Mouse (Mus musculus) lung, embryonic 15.5 days (tissue): ENCODE measurements around the gene Eif5. TPM values are rescaled to one million over a fixed set of nuclear protein-coding genes. Genes with fewer than 3 reads are reported as not detected.
"Not testable (repeated sequence)": the region's sequence is repeated elsewhere in the genome, so short reads cannot be mapped to it uniquely, and the experiment has no call there.

ENCODE experiments used
- ATAC-seq: fragments of 200-750 bp; cut with Nextera tagmentation; 2 replicates; pipeline ENCODE4 v1.8.0; 2017; ENCODE audit warnings: moderate number of reproducible peaks, borderline replicate concordance; ENCODE audit not compliant: low FRiP score, low TSS enrichment; ENCODE audit errors: extremely low read depth
- H3K27ac ChIP-seq: fragments of 300-500 bp; sonication (generic); 2 replicates; pipeline ENCODE4 v1.5.1; 2015; ENCODE audit warnings: moderate library complexity, mild to moderate bottlenecking, inconsistent platforms
- H3K27me3 ChIP-seq: fragments of 300-500 bp; sonication (generic); 2 replicates; pipeline ENCODE4 v1.6.1; 2015; ENCODE audit warnings: inconsistent platforms
- H3K36me3 ChIP-seq: fragments of 300-500 bp; sonication (generic); 2 replicates; pipeline ENCODE4 v1.6.1; 2015; ENCODE audit warnings: inconsistent platforms
- H3K4me1 ChIP-seq: fragments of 300-500 bp; sonication (generic); 2 replicates; pipeline ENCODE4 v1.6.1; 2015; ENCODE audit warnings: inconsistent platforms
- H3K4me2 ChIP-seq: fragments of 300-500 bp; sonication (generic); 2 replicates; pipeline ENCODE4 v1.6.1; 2015; ENCODE audit warnings: inconsistent platforms, mild to moderate bottlenecking, moderate library complexity
- H3K4me3 ChIP-seq: fragments of 300-500 bp; sonication (generic); 2 replicates; pipeline ENCODE4 v1.5.1; 2015; ENCODE audit warnings: mild to moderate bottlenecking, inconsistent platforms
- H3K9ac ChIP-seq: fragments of 300-500 bp; sonication (generic); 2 replicates; pipeline ENCODE4 v1.6.1; 2015; ENCODE audit warnings: inconsistent platforms
- H3K9me3 ChIP-seq: fragments of 300-500 bp; sonication (generic); 2 replicates; pipeline ENCODE4 v1.6.1; 2016; ENCODE audit warnings: inconsistent platforms
- WGBS: fragments of 180-500 bp; shearing (Covaris S2); methylation state at CpG from one replicate; pipeline ENCODE4 v1.1.7; 2015; 5-methylcytosine and 5-hydroxymethylcytosine counted together
- polyA plus RNA-seq: library from polyadenylated mRNA; unstranded; fragments of >200 nt; fragmentation: Nextera tagmentation; extraction: Ambion mirVana; gene quantifications from 2 replicates; pipeline ENCODE4 v1.2.1, GENCODE M21; 2015

Gene Eif5
- polyA plus RNA-seq, 1 experiment from 2014 or later = 471 TPM

- H3K4me2 ChIP-seq = no peak overlapping the region
- no peaks in the 10 kb centered on the region for H3K27me3 ChIP-seq
- H3K9ac ChIP-seq = no peak overlapping the region
- no peak for ATAC-seq
- H3K4me1 ChIP-seq = no peaks in the 10 kb centered on the region
- WGBS = 32% methylated on average over 1 of the region's 1 CpGs
- no peak overlapping the region for H3K27ac ChIP-seq
- no peaks in the 10 kb centered on the region for H3K9me3 ChIP-seq
- H3K4me3 ChIP-seq = no peak overlapping the region
- H3K36me3 ChIP-seq = peaks cover 20% of the 10 kb centered on the region
Measured at GRCm38 (mm10) chr12:111550679-111551078, 12.9 kb downstream of the Eif5 start.

DNA sequence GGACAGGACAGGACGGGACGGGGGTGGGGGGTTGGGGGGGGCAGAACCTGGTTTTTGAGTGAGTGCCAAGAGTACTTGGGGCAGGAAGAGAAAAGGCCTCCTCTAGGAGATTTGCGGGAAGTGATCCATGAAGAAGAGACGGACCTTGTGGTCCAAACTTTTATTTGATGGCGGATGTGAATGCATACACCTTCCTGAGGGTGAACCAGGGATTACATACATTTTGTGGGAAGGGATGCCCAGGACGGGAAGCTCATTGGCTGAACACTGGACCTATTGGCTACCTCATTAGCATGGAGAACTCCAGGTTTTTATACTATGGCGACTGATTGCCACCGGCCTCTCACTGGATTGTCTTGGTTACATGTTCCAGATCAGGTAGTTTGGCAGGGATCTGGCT lies 14.5 kb downstream of the Eif5 start:
- no peak for ATAC-seq
- WGBS = 67% methylated on average over 8 of the region's 8 CpGs
- Histone ChIP-seq H3K9me3 (no peaks in the 10 kb centered on the region), H3K4me3 (no peak overlapping the region), H3K27me3 (no peaks in the 10 kb centered on the region), H3K27ac (no peak overlapping the region), H3K4me2 (no peak overlapping the region), H3K9ac (no peak overlapping the region), H3K36me3 (peaks cover 12% of the 10 kb centered on the region), H3K4me1 (no peaks in the 10 kb centered on the region)

DNA sequence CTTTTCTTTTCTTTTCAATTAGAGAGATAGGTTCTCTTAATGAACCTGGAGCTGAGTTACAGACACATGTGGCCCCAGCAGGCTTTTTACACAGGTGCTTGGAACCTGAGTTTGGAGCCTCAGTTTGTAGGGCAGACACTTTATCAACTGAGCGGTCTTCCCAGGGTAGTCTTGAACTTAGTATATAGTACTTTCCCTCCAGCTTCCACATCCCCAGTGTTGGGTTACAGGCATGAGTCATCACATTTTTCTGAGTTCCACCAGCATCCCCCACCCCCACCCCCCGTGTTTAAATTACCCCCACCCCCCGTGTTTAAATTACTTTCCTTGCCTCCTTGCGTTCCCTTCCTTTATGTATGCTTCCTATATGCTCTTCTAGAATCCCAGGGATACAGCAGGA lies 17.5 kb downstream of the Eif5 start:
- 45% methylated on average over 4 of the region's 4 CpGs for WGBS
- Histone ChIP-seq H3K36me3 (no peaks in the 10 kb centered on the region), H3K9ac (no peak overlapping the region), H3K4me3 (no peak overlapping the region), H3K27ac (no peak overlapping the region), H3K4me1 (no peaks in the 10 kb centered on the region), H3K4me2 (no peak overlapping the region), H3K27me3 (no peaks in the 10 kb centered on the region), H3K9me3 (no peaks in the 10 kb centered on the region)
- no peak for ATAC-seq

GRCm38 (mm10) chr12:111555893-111556292 lies 18.1 kb downstream of the Eif5 start:
- not testable (repeated sequence) for H3K4me3 ChIP-seq, H3K9me3 ChIP-seq, H3K27me3 ChIP-seq, H3K27ac ChIP-seq, ATAC-seq, H3K4me1 ChIP-seq, H3K9ac ChIP-seq, H3K36me3 ChIP-seq, H3K4me2 ChIP-seq
- 78% methylated on average over 5 of the region's 5 CpGs for WGBS

- H3K9me3 ChIP-seq = no peaks in the 10 kb centered on the region
- H3K4me3 ChIP-seq = no peak overlapping the region
- H3K27ac ChIP-seq = no peak overlapping the region
- no peaks in the 10 kb centered on the region for H3K36me3 ChIP-seq
- WGBS = 47% methylated on average over 6 of the region's 6 CpGs
- ATAC-seq = no peak
- H3K4me2 ChIP-seq = no peak overlapping the region
- peaks cover 2% of the 10 kb centered on the region; the same call in 1 of the 2 replicates for H3K4me1 ChIP-seq
- H3K9ac ChIP-seq = no peak overlapping the region
- H3K27me3 ChIP-seq = no peaks in the 10 kb centered on the region
Measured at GRCm38 (mm10) chr12:111557538-111557937, 19.7 kb downstream of the Eif5 start.

- WGBS = 49% methylated on average over 2 of the region's 2 CpGs
Measured at GRCm38 (mm10) chr12:111558655-111559054, 20.8 kb downstream of the Eif5 start.

GRCm38 (mm10) chr12:111559647-111560258 lies 21.9 kb downstream of the Eif5 start:
- peak overlapping the region; percentile 4; the same call in 1 of the 2 replicates for H3K4me3 ChIP-seq
- H3K36me3 ChIP-seq = no peaks in the 10 kb centered on the region
- ATAC-seq = no peak
- H3K9ac ChIP-seq = peak overlapping the region; percentile 28; the same call in 1 of the 2 replicates
- H3K27me3 ChIP-seq = no peaks in the 10 kb centered on the region
- H3K27ac ChIP-seq = no peak overlapping the region
- H3K4me1 ChIP-seq = peaks cover 8% of the 10 kb centered on the region; the same call in 1 of the 2 replicates
- 42% methylated on average over 18 of the region's 18 CpGs for WGBS
- peak overlapping the region; percentile 37 for H3K4me2 ChIP-seq
- H3K9me3 ChIP-seq = no peaks in the 10 kb centered on the region

More at GRCm38 (mm10) chr12:111558655-111559054, 20.8 kb downstream of the Eif5 start:
- Histone ChIP-seq H3K9me3 (no peaks in the 10 kb centered on the region), H3K27me3 (no peaks in the 10 kb centered on the region), H3K4me2 (no peak overlapping the region), H3K36me3 (no peaks in the 10 kb centered on the region), H3K4me3 (no peak overlapping the region), H3K4me1 (peaks cover 8% of the 10 kb centered on the region; the same call in 1 of the 2 replicates), H3K9ac (no peak overlapping the region), H3K27ac (no peak overlapping the region)
- ATAC-seq = no peak

- WGBS = 63% methylated on average over 5 of the region's 5 CpGs
- ATAC-seq = no peak
- Histone ChIP-seq H3K4me3 (no peak overlapping the region), H3K9me3 (no peaks in the 10 kb centered on the region), H3K9ac (no peak overlapping the region), H3K36me3 (no peaks in the 10 kb centered on the region), H3K4me1 (peaks cover 8% of the 10 kb centered on the region; the same call in 1 of the 2 replicates), H3K4me2 (no peak overlapping the region), H3K27ac (no peak overlapping the region), H3K27me3 (no peaks in the 10 kb centered on the region)
Measured at GRCm38 (mm10) chr12:111560286-111560685, 22.5 kb downstream of the Eif5 start.

GRCm38 (mm10) chr12:111562276-111562814 lies 24.5 kb downstream of the Eif5 start:
- peaks cover 8% of the 10 kb centered on the region; the same call in 1 of the 2 replicates for H3K4me1 ChIP-seq
- no peak overlapping the region for H3K4me3 ChIP-seq
- 0 out of 2 replicates have a peak, but pooled peaks have one; percentile 52 for ATAC-seq
- 27% methylated on average over 4 of the region's 4 CpGs for WGBS
- H3K27me3 ChIP-seq = no peaks in the 10 kb centered on the region
- H3K36me3 ChIP-seq = no peaks in the 10 kb centered on the region
- H3K9ac ChIP-seq = no peak overlapping the region
- no peak overlapping the region for H3K4me2 ChIP-seq
- no peaks in the 10 kb centered on the region for H3K9me3 ChIP-seq
- H3K27ac ChIP-seq = 0 out of 2 replicates have a peak overlapping the region, but pooled peaks have one; percentile 5

DNA sequence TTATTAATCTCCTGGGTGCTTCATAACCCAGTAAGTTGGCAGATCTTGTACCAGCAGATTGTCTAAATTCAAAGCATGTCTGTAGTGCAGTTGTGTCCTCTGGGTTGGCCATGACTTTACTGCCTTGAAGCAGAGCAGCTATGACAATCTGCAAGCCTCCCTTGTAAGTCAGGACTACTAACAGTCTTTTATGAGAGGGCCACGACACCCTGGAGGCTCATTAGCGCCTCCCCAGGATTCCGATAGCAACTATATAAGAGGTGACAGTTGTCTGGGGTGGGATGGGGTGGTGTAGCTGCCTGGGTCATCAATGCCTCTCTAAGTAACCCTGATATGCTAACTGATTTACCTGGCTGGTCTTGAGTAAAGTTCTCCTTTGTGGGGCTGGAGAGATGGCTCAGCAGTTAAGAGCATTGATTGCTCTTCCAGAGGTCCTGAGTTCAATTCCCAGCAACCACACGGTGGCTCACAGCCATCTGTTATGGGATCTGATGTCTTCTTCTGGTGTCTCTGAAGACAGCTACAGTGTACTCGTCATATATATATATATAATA lies 25.3 kb downstream of the Eif5 start:
- ATAC-seq = no peak

GRCm38 (mm10) chr12:111565363-111565762 lies 27.5 kb downstream of the Eif5 start:
- Histone ChIP-seq H3K36me3 (no peaks in the 10 kb centered on the region), H3K27me3 (no peaks in the 10 kb centered on the region), H3K9me3 (no peaks in the 10 kb centered on the region), H3K4me1 (peaks cover 8% of the 10 kb centered on the region; the same call in 1 of the 2 replicates), H3K9ac (no peak overlapping the region), H3K4me3 (no peak overlapping the region), H3K27ac (no peak overlapping the region), H3K4me2 (no peak overlapping the region)
- ATAC-seq = no peak
- WGBS = 70% methylated on average over 5 of the region's 5 CpGs

More for the DNA sequence above, 25.3 kb downstream of the Eif5 start:
- no peaks in the 10 kb centered on the region for H3K36me3 ChIP-seq
- 35% methylated on average over 5 of the region's 5 CpGs for WGBS
- no peak overlapping the region for H3K4me2 ChIP-seq
- peaks cover 8% of the 10 kb centered on the region; the same call in 1 of the 2 replicates for H3K4me1 ChIP-seq
- no peaks in the 10 kb centered on the region for H3K9me3 ChIP-seq
- H3K27me3 ChIP-seq = no peaks in the 10 kb centered on the region
- H3K4me3 ChIP-seq = no peak overlapping the region
- no peak overlapping the region for H3K9ac ChIP-seq
- H3K27ac ChIP-seq = 0 out of 2 replicates have a peak overlapping the region, but pooled peaks have one; percentile 5

GRCm38 (mm10) chr12:111568836-111569235 lies 31.0 kb downstream of the Eif5 start:
- no peak overlapping the region for H3K9ac ChIP-seq
- H3K27ac ChIP-seq = no peak overlapping the region
- H3K4me2 ChIP-seq = no peak overlapping the region
- H3K4me1 ChIP-seq = peaks cover 14% of the 10 kb centered on the region
- no peaks in the 10 kb centered on the region for H3K27me3 ChIP-seq
- no peaks in the 10 kb centered on the region for H3K9me3 ChIP-seq
- WGBS = 60% methylated on average over 11 of the region's 11 CpGs
- no peaks in the 10 kb centered on the region for H3K36me3 ChIP-seq
- no peak for ATAC-seq
- no peak overlapping the region for H3K4me3 ChIP-seq
